9 mouse cellular contexts compared by ENCODE assay signal in the genomic region with DNA sequence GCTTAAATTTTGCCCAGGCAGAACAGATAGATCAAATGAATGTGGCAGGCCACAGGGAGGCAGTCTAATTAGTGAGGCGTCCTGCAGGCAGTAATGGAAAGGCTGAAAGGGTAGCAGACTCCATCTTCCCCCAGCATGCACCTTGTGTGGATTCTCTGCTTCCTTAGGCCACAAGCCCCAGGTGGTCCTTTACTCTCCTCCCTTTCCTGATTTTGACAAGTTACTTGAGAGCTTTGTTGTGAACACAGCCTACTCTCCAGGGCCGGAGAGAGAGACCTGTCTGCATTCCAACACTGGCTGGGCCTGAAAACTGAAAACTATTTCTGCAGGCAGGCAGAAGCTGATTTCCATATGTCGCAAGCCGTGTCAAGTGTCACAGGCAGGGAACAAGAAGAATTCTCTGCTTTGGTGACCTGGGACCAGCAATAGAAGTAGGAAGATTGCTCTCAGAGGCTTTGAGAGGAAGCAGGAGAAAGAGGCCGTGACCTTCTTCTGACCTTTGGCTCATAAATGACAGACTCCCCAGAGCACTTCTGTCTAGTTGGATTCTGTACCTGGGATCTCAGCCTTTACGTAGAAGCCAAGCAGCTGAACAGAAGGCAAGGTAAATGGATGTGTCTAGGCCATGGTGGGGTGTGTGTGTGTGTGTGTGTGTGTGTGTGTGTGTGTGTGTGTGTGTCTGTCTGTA.
DNase-seq lines count a peak whose midpoint lies in the region; ATAC-seq and TF ChIP-seq lines count a peak whose summit lies in the region.
"Had no signal": no experiment of that assay in that cellular context is flagged by ENCODE, and none has a peak within 500 bp of the region (broad histone marks: within the 10 kb centered on the region; RNA-seq: fewer than 3 reads in every experiment).

No protein-coding gene starts in this region.

- H3K4me3 ChIP-seq in heart, postnatal 0 days (ENCODE audit: low read depth, low read length), result no peak overlapping the region
- no peak overlapping the region for H3K4me3 ChIP-seq in forebrain, embryonic 13.5 days
- H3K4me3 ChIP-seq in midbrain, embryonic 14.5 days (replicated peaks; ENCODE audit: low read depth, low read length), result no peak overlapping the region

- no peaks in the 10 kb centered on the region for H3K4me1 ChIP-seq in heart, postnatal 0 days (ENCODE audit: control insufficient read depth, insufficient read depth)
- H3K4me1 ChIP-seq in forebrain, embryonic 13.5 days, result 0 out of 2 replicates have a peak, but pooled peaks cover 5% of the 10 kb centered on the region
- no peaks in the 10 kb centered on the region for H3K4me1 ChIP-seq in midbrain, embryonic 14.5 days (ENCODE audit: control insufficient read depth, insufficient read depth, low read length)

- no peak overlapping the region for H3K4me2 ChIP-seq in heart, postnatal 0 days (ENCODE audit: low read depth, low read length)
- no peak overlapping the region for H3K4me2 ChIP-seq in forebrain, embryonic 13.5 days
- no peak overlapping the region for H3K4me2 ChIP-seq in midbrain, embryonic 14.5 days (ENCODE audit: low read length)

- TF ChIP-seq CTCF in heart, postnatal 0 days (IDR thresholded peaks at IDR 0.05; ENCODE audit: low read depth), result peak; percentile 19; the same call in 1 of the 2 replicates
- peak; percentile 1; the same call in 1 of the 2 replicates for TF ChIP-seq CTCF in brain, embryonic 14.5 days (IDR thresholded peaks at IDR 0.05; ENCODE audit: borderline replicate concordance, extremely low read depth, insufficient read depth, insufficient read length)

- no peak for ATAC-seq in heart, postnatal 0 days (ENCODE audit: insufficient read depth, low read depth)
- ATAC-seq in forebrain, embryonic 13.5 days, result peak; percentile 61; the same call in 1 of the 2 replicates
- ATAC-seq in midbrain, embryonic 14.5 days (ENCODE audit: low FRiP score, low TSS enrichment), result 0 out of 2 replicates have a peak, but pooled peaks have one; percentile 34

- no peaks in the 10 kb centered on the region for H3K36me3 ChIP-seq in heart, postnatal 0 days (replicated peaks; ENCODE audit: control insufficient read depth, insufficient read depth, low read length)
- H3K36me3 ChIP-seq in forebrain, embryonic 13.5 days (ENCODE audit: poor library complexity, severe bottlenecking), result no peaks in the 10 kb centered on the region
- H3K36me3 ChIP-seq in midbrain, embryonic 14.5 days (ENCODE audit: control insufficient read depth, insufficient read depth, low read length), result no peaks in the 10 kb centered on the region

- no peak overlapping the region for H3K27ac ChIP-seq in heart, postnatal 0 days (ENCODE audit: low read depth)
- H3K27ac ChIP-seq in forebrain, embryonic 13.5 days, result no peak overlapping the region
- no peak overlapping the region for H3K27ac ChIP-seq in midbrain, embryonic 14.5 days (replicated peaks; ENCODE audit: low read depth, low read length)
- H3K27ac ChIP-seq: macrophage had no signal

- H3K9me3 ChIP-seq in heart, postnatal 0 days (replicated peaks; ENCODE audit: control insufficient read depth, low read length), result no peaks in the 10 kb centered on the region
- H3K9me3 ChIP-seq in forebrain, embryonic 13.5 days (replicated peaks), result no peaks in the 10 kb centered on the region
- H3K9me3 ChIP-seq in midbrain, embryonic 14.5 days (ENCODE audit: control insufficient read depth, low read length), result no peaks in the 10 kb centered on the region

- no peak for TF ChIP-seq EP300 in heart, postnatal 0 days (IDR thresholded peaks at IDR 0.05; ENCODE audit: low read depth)

- H3K27me3 ChIP-seq in heart, postnatal 0 days (ENCODE audit: control insufficient read depth, insufficient read depth, low read length), result no peaks in the 10 kb centered on the region
- no peaks in the 10 kb centered on the region for H3K27me3 ChIP-seq in forebrain, embryonic 13.5 days
- H3K27me3 ChIP-seq in midbrain, embryonic 14.5 days (ENCODE audit: control insufficient read depth, insufficient read depth, low read length), result no peaks in the 10 kb centered on the region

- DNase-seq in heart, postnatal 0 days (ENCODE audit: low spot score), result no peak
- no peak for DNase-seq in heart, adult 18-20 months
- DNase-seq in brain, embryonic 14.5 days (ENCODE audit: low read depth), result peak; percentile 70
- peak; percentile 38 for DNase-seq in midbrain, embryonic 14.5 days
- no peak for DNase-seq in layer of hippocampus, adult 9-11 months
- no peak for DNase-seq in left cerebral cortex, adult 18-20 months (ENCODE audit: low spot score in 2 of 2)
- no peak for DNase-seq in spleen, postnatal 4 days (ENCODE audit: low spot score in 2 of 2)

- WGBS in heart, postnatal 0 days, result 34% methylated on average over 6 of the region's 6 CpGs
- 28% methylated on average over 6 of the region's 6 CpGs for WGBS in forebrain, embryonic 13.5 days
- 18% methylated on average over 6 of the region's 6 CpGs for WGBS in midbrain, embryonic 14.5 days

- no peak for TF ChIP-seq POLR2A in brain, embryonic 14.5 days (IDR thresholded peaks at IDR 0.05; ENCODE audit: borderline replicate concordance, extremely low read depth, insufficient read depth, insufficient read length, poor library complexity, severe bottlenecking)

- no peak overlapping the region for H3K9ac ChIP-seq in heart, postnatal 0 days (replicated peaks; ENCODE audit: low read depth, low read length)
- no peak overlapping the region for H3K9ac ChIP-seq in forebrain, embryonic 13.5 days
- H3K9ac ChIP-seq in midbrain, embryonic 14.5 days (replicated peaks; ENCODE audit: low read length), result no peak overlapping the region

Comparison
In these comparisons a context has a peak if more than half of its experiments do, and no peak if none do; other contexts are left out.
1. DNase-seq: peak in brain, embryonic 14.5 days (single experiment) and midbrain, embryonic 14.5 days (single experiment); none in heart, postnatal 0 days (single experiment), heart, adult 18-20 months (0 of 2), layer of hippocampus, adult 9-11 months (single experiment), left cerebral cortex, adult 18-20 months (0 of 2) and spleen, postnatal 4 days (0 of 2).